Mouse (Mus musculus) brown adipose tissue, adult 24 weeks (tissue): ENCODE data around the gene Grk5. TPM values are rescaled to one million over a fixed set of nuclear protein-coding genes. Genes with fewer than 3 reads are reported as not detected.
A peak's percentile ranks its signal among the peaks of the same experiment; 100 is the strongest.

Experiments
- H3K27ac ChIP-seq: fragments of 200-500 bp; replicated peaks from 2 replicates; pipeline ENCODE4 v1.5.1; 2012; ENCODE audit warnings: low read depth, mild to moderate bottlenecking, low read length
- H3K4me1 ChIP-seq: fragments of 200-500 bp; 2 replicates; pipeline ENCODE4 v1.6.1; 2012; ENCODE audit warnings: low read length, mixed read lengths; ENCODE audit not compliant: control insufficient read depth, insufficient read depth, insufficient read length
- H3K4me3 ChIP-seq: fragments of 200-500 bp; 2 replicates; pipeline ENCODE4 v1.5.1; 2012; ENCODE audit warnings: low read depth, mild to moderate bottlenecking, low read length, moderate library complexity; ENCODE audit not compliant: insufficient read depth
- polyA plus RNA-seq: library from polyadenylated mRNA; stranded (reverse); fragments of >200 nt; gene quantifications from 2 replicates; pipeline ENCODE4 v1.2.4, GENCODE M21; 2012; ENCODE audit not compliant: missing spikeins, insufficient read depth, insufficient read length

The Grk5 gene
- polyA plus RNA-seq, 1 experiment: 16.7 TPM

- peak overlapping the region; percentile 74; the same call in 1 of the 2 replicates for H3K27ac ChIP-seq
- peaks cover 20% of the 10 kb centered on the region for H3K4me1 ChIP-seq
- no peak overlapping the region for H3K4me3 ChIP-seq
Observed at GRCm38 (mm10) chr19:61048646-61049045, 159.1 kb downstream of the Grk5 start.

GRCm38 (mm10) chr19:61049413-61049812, 159.9 kb downstream of the Grk5 start:
- H3K4me3 ChIP-seq: no peak overlapping the region
- peak overlapping the region; percentile 74 for H3K27ac ChIP-seq
- H3K4me1 ChIP-seq: peaks cover 20% of the 10 kb centered on the region

GRCm38 (mm10) chr19:61051151-61051550, 161.6 kb downstream of the Grk5 start:
- peaks cover 20% of the 10 kb centered on the region for H3K4me1 ChIP-seq
- H3K4me3 ChIP-seq: no peak overlapping the region
- no peak overlapping the region for H3K27ac ChIP-seq

GRCm38 (mm10) chr19:61052008-61052407, 162.5 kb downstream of the Grk5 start:
- peak overlapping the region; percentile 69 for H3K27ac ChIP-seq
- H3K4me1 ChIP-seq: peaks cover 23% of the 10 kb centered on the region
- H3K4me3 ChIP-seq: no peak overlapping the region

- Histone ChIP-seq H3K4me1 (peaks cover 28% of the 10 kb centered on the region), H3K27ac (peak overlapping the region; percentile 69), H3K4me3 (no peak overlapping the region)
Observed at GRCm38 (mm10) chr19:61052786-61053185, 163.2 kb downstream of the Grk5 start.

GRCm38 (mm10) chr19:61056783-61057410, 167.3 kb downstream of the Grk5 start:
- peaks cover 18% of the 10 kb centered on the region for H3K4me1 ChIP-seq
- no peak overlapping the region for H3K4me3 ChIP-seq
- peak overlapping the region; percentile 61 for H3K27ac ChIP-seq

- Histone ChIP-seq H3K27ac (peak overlapping the region; percentile 74), H3K4me3 (no peak overlapping the region), H3K4me1 (peaks cover 15% of the 10 kb centered on the region)
Observed at GRCm38 (mm10) chr19:61057581-61057980, 168.0 kb downstream of the Grk5 start.

GRCm38 (mm10) chr19:61064386-61064785, 174.8 kb downstream of the Grk5 start:
- Histone ChIP-seq H3K4me3 (no peak overlapping the region), H3K27ac (no peak overlapping the region), H3K4me1 (peaks cover 6% of the 10 kb centered on the region; the same call in 1 of the 2 replicates)

- peaks cover 6% of the 10 kb centered on the region; the same call in 1 of the 2 replicates for H3K4me1 ChIP-seq
- no peak overlapping the region for H3K4me3 ChIP-seq
- H3K27ac ChIP-seq: no peak overlapping the region; the same call in 1 of the 2 replicates
Observed at GRCm38 (mm10) chr19:61065011-61065410, 175.5 kb downstream of the Grk5 start.

- H3K4me3 ChIP-seq: no peak overlapping the region
- H3K27ac ChIP-seq: no peak overlapping the region
- peaks cover 3% of the 10 kb centered on the region; the same call in 1 of the 2 replicates for H3K4me1 ChIP-seq
Observed at GRCm38 (mm10) chr19:61078622-61079021, 189.1 kb downstream of the Grk5 start.

GRCm38 (mm10) chr19:61080251-61080749, 190.8 kb downstream of the Grk5 start:
- Histone ChIP-seq H3K4me1 (peaks cover 3% of the 10 kb centered on the region; the same call in 1 of the 2 replicates), H3K4me3 (no peak overlapping the region), H3K27ac (peak overlapping the region; percentile 79)

GRCm38 (mm10) chr19:61083006-61083405, 193.5 kb downstream of the Grk5 start:
- no peak overlapping the region for H3K4me3 ChIP-seq
- H3K4me1 ChIP-seq: peaks cover 3% of the 10 kb centered on the region; the same call in 1 of the 2 replicates
- H3K27ac ChIP-seq: no peak overlapping the region

GRCm38 (mm10) chr19:61084149-61084940, 194.8 kb downstream of the Grk5 start:
- Histone ChIP-seq H3K4me3 (no peak overlapping the region), H3K4me1 (peaks cover 3% of the 10 kb centered on the region; the same call in 1 of the 2 replicates), H3K27ac (peak overlapping the region; percentile 6; the same call in 1 of the 2 replicates)

- peaks cover under 1% of the 10 kb centered on the region; the same call in 1 of the 2 replicates for H3K4me1 ChIP-seq
- no peak overlapping the region for H3K27ac ChIP-seq
- no peak overlapping the region for H3K4me3 ChIP-seq
Observed at GRCm38 (mm10) chr19:61085217-61085616, 195.7 kb downstream of the Grk5 start.

GRCm38 (mm10) chr19:61087781-61088180, 198.2 kb downstream of the Grk5 start:
- Histone ChIP-seq H3K4me3 (no peak overlapping the region), H3K27ac (no peak overlapping the region), H3K4me1 (no peaks in the 10 kb centered on the region)
